Mouse (Mus musculus) hindbrain, embryonic 16.5 days (tissue): Measurements from ENCODE around the gene Gng12. TPM values are rescaled to one million over a fixed set of nuclear protein-coding genes. Genes with fewer than 3 reads are reported as not detected.

ENCODE experiments used
- ATAC-seq: fragments of 200-750 bp; cut with Nextera tagmentation; 2 replicates; pipeline ENCODE4 v1.8.0; 2017; ENCODE audit warnings: moderate TSS enrichment, moderate library complexity
- H3K27ac ChIP-seq: fragments of 300-500 bp; sonication (generic); 2 replicates; pipeline ENCODE4 v1.5.1; 2014; ENCODE audit warnings: low read depth, mild to moderate bottlenecking, control low read depth, low read length, moderate library complexity
- H3K27me3 ChIP-seq: fragments of 300-500 bp; sonication (generic); replicated peaks from 2 replicates; pipeline ENCODE4 v1.6.1; 2014; ENCODE audit warnings: low read length; ENCODE audit not compliant: control insufficient read depth, insufficient read depth
- H3K36me3 ChIP-seq: fragments of 300-500 bp; sonication (generic); 2 replicates; pipeline ENCODE4 v1.6.1; 2014; ENCODE audit warnings: mild to moderate bottlenecking, low read length, moderate library complexity, mixed read lengths; ENCODE audit not compliant: control insufficient read depth, insufficient read depth
- H3K4me1 ChIP-seq: fragments of 300-500 bp; sonication (generic); 2 replicates; pipeline ENCODE4 v1.6.1; 2014; ENCODE audit warnings: low read depth, low read length; ENCODE audit not compliant: control insufficient read depth, insufficient read depth
- H3K4me2 ChIP-seq: fragments of 300-500 bp; sonication (generic); 2 replicates; pipeline ENCODE4 v1.6.1; 2014; ENCODE audit warnings: mild to moderate bottlenecking, low read length, control low read depth, moderate library complexity
- H3K4me3 ChIP-seq: fragments of 300-500 bp; sonication (generic); 2 replicates; pipeline ENCODE4 v1.5.1; 2014; ENCODE audit warnings: mild to moderate bottlenecking, low read length, control low read depth, moderate library complexity
- H3K9ac ChIP-seq: fragments of 300-500 bp; sonication (generic); 2 replicates; pipeline ENCODE4 v1.6.1; 2014; ENCODE audit warnings: low read depth, mild to moderate bottlenecking, control low read depth, low read length, moderate library complexity
- H3K9me3 ChIP-seq: fragments of 300-500 bp; sonication (generic); 2 replicates; pipeline ENCODE4 v1.6.1; 2014; ENCODE audit warnings: mild to moderate bottlenecking, low read length, moderate library complexity; ENCODE audit not compliant: control insufficient read depth
- WGBS: fragments of 180-500 bp; shearing (Covaris S2); extraction: QIAGEN DNeasy Blood & Tissue Kit; methylation state at CpG from one replicate; pipeline ENCODE4 v1.1.7; 2014; 5-methylcytosine and 5-hydroxymethylcytosine counted together
- polyA plus RNA-seq: library from polyadenylated mRNA; unstranded; fragments of >200 nt; fragmentation: Nextera tagmentation; extraction: Ambion mirVana; gene quantifications from 2 replicates; pipeline ENCODE4 v1.2.1, GENCODE M21; 2015

The Gng12 gene
- polyA plus RNA-seq, 1 experiment from 2014 or later, result 76.9 TPM

DNA sequence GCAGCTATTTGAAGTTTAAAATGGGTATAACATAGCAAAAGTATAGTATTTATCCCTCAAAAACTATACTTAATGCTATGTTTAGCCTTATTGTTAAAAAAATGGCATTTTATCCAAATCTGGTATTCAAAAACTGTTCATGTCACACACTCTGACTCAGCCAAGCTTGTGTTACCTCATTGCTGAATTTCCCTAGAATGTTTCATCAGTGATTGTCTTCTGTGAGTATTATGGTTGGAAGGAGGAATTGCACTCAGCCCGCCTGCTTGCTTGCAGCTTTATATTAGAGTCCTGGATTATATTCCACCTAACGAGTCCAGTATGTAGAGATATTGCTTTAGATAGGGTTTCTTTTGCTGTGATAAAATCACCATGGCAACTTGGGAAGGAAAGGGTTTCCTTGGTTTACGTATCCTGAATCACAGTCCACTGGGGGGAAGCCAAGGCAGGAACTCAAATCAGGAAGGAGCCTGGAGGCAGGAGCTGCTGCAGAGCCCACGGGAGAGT, 144.8 kb downstream of the Gng12 start:
- no peak overlapping the region for H3K4me2 ChIP-seq
- no peak overlapping the region for H3K9ac ChIP-seq
- no peaks in the 10 kb centered on the region for H3K9me3 ChIP-seq
- no peak for ATAC-seq
- no peaks in the 10 kb centered on the region for H3K36me3 ChIP-seq
- 56% methylated on average over 4 of the region's 4 CpGs for WGBS
- no peaks in the 10 kb centered on the region for H3K27me3 ChIP-seq
- H3K27ac ChIP-seq, result no peak overlapping the region
- no peaks in the 10 kb centered on the region; the same call in 1 of the 2 replicates for H3K4me1 ChIP-seq
- H3K4me3 ChIP-seq, result no peak overlapping the region

DNA sequence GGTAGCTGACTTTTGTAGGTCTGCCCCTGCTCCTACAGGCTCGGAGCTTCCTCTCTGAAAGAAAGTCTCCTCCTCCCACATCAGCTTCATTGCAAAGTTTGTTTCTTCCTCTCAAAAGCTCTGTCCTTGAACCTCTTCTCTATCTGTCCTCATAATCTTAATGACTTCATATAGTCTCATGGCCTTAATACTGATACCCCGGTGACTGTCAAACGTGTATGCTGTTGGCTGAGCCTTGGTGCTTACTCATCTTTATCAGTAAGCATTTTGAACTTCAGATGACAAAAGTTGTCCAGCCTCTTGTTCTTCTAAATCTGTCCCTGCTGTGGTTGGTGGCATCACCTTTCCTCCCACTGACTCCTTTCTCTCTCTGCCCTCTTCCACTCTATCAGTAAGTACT, 149.2 kb downstream of the Gng12 start:
- no peaks in the 10 kb centered on the region for H3K27me3 ChIP-seq
- H3K9ac ChIP-seq, result no peak overlapping the region
- H3K9me3 ChIP-seq, result no peaks in the 10 kb centered on the region
- no peak overlapping the region for H3K4me3 ChIP-seq
- H3K36me3 ChIP-seq, result no peaks in the 10 kb centered on the region
- peaks cover 5% of the 10 kb centered on the region for H3K4me1 ChIP-seq
- no peak for ATAC-seq
- WGBS, result 86% methylated on average over 3 of the region's 3 CpGs
- H3K4me2 ChIP-seq, result no peak overlapping the region
- no peak overlapping the region for H3K27ac ChIP-seq

DNA sequence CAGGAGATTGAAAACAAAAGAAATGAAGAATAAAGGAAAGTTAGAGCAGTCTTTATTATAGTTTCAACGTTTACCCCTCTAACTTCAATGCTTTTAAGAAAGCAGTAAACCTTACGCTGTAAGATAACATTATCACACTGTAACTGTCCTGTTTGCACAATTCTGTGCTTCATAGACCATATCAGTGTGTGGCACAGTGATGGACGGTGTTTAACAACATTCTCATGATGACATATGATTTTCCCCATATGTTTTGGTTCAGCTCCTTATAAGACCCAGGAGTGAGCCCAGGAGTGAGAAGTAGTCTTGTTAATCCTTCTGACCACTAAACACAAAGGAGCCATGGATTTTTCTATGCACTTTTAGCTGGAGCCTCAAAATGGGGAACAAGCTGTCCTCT, 150.7 kb downstream of the Gng12 start:
- H3K4me3 ChIP-seq, result no peak overlapping the region
- no peaks in the 10 kb centered on the region for H3K9me3 ChIP-seq
- H3K27me3 ChIP-seq, result no peaks in the 10 kb centered on the region
- H3K4me2 ChIP-seq, result no peak overlapping the region
- H3K27ac ChIP-seq, result no peak overlapping the region
- H3K9ac ChIP-seq, result no peak overlapping the region
- WGBS, result 85% methylated on average over 3 of the region's 3 CpGs
- no peaks in the 10 kb centered on the region for H3K36me3 ChIP-seq
- H3K4me1 ChIP-seq, result peaks cover 5% of the 10 kb centered on the region
- no peak for ATAC-seq

DNA sequence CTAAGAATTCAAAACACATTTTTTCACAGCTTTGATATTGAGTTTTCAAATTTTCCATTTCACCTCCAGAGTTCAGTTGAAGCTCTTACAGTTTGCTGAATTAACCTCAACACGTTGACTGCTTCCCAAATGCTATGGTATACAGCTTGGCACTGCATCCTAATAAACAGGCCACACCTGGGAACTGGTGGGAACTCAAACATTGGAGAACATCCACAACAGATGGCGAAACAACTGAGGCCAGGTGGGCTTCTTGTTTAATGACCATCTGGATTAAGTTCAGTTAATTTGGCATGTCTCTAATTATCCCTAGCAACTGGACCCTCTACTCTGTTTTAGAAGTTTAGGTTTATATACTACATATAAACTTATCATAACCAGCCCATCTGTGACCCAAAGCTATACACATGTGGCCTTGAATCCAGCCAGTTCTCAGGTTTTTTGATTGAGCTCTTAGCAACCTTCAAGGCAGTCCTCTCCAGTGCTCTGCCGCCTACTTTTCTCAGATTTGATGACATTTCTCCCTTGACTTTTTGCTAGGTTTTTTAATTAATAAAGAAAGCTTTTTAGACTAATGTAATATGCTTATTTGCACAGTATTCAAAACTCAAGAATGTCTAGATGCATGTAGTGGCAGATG, 152.0 kb downstream of the Gng12 start:
- H3K9ac ChIP-seq, result no peak overlapping the region
- no peaks in the 10 kb centered on the region for H3K36me3 ChIP-seq
- no peaks in the 10 kb centered on the region for H3K27me3 ChIP-seq
- no peak overlapping the region for H3K4me3 ChIP-seq
- WGBS, result 60% methylated on average over 3 of the region's 3 CpGs
- H3K27ac ChIP-seq, result no peak overlapping the region
- ATAC-seq, result peak; percentile 76; the same call in 1 of the 2 replicates
- no peak overlapping the region for H3K4me2 ChIP-seq
- H3K9me3 ChIP-seq, result no peaks in the 10 kb centered on the region
- peaks cover 5% of the 10 kb centered on the region for H3K4me1 ChIP-seq

DNA sequence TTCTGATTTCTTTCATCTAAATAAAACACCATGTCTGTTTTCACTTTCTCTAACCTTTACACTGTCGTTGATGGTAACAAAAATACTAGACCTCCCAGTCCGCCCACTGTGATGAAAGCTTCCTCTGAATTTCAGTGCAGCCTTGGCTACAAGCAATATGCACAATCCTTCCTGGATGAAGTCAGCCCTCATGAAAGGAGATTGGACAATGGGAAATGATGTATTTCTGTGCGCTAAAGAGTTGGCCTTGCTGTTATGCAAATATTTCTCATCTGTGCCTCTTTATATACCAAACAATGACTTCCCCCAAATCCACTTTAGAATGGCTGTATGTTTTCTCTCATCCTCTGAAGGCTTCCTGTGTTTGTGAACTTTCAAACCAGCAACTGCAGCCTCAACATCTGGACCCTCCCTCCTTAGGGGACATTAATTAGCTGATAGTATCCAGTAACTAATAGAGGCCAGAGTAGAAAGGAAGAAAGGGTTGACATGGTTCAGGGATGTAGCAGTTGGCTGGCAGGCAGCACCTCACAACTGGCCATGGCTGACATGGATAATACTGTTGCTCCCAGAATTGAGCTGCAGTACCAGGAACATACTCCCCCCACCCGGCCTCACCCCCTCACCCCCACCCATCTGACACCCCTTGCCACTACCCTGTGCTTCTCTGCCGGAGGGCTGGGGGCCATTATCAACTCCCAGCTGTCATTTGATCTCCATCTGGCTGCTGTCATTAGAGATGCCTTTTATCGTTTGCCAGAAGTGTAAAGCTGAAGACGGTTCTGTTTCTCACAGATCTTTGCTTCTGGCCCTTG, 152.9 kb downstream of the Gng12 start:
- ATAC-seq, result peak; percentile 77

DNA sequence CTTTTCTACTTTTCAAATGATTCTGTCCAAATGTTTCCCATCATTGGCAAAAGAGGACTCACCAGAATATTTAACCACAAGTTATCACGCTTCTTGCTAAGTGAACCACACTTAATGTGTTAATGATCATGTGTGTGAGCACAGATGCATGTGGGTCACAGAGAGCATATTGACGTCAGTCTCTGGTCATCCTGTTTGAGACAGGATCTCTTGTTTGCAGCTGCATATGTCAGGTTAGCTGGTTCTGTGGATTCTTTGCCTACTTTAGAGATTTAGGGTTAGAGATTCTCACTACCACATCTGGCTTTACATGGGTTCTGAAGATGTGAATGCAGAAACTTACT, 153.5 kb downstream of the Gng12 start:
- H3K36me3 ChIP-seq, result no peaks in the 10 kb centered on the region
- H3K27me3 ChIP-seq, result no peaks in the 10 kb centered on the region
- H3K9me3 ChIP-seq, result no peaks in the 10 kb centered on the region
- WGBS, result 42% methylated on average over 2 of the region's 2 CpGs
- no peak overlapping the region for H3K27ac ChIP-seq
- H3K4me1 ChIP-seq, result peaks cover 5% of the 10 kb centered on the region
- H3K9ac ChIP-seq, result no peak overlapping the region
- H3K4me3 ChIP-seq, result no peak overlapping the region
- 0 out of 2 replicates have a peak, but pooled peaks have one; percentile 26 for ATAC-seq
- H3K4me2 ChIP-seq, result no peak overlapping the region

More for the DNA sequence above, 152.9 kb downstream of the Gng12 start:
- no peak overlapping the region for H3K4me3 ChIP-seq
- H3K27me3 ChIP-seq, result no peaks in the 10 kb centered on the region
- no peaks in the 10 kb centered on the region for H3K36me3 ChIP-seq
- H3K27ac ChIP-seq, result no peak overlapping the region
- H3K9me3 ChIP-seq, result no peaks in the 10 kb centered on the region
- no peak overlapping the region for H3K4me2 ChIP-seq
- H3K9ac ChIP-seq, result no peak overlapping the region
- 28% methylated on average over 7 of the region's 7 CpGs for WGBS
- H3K4me1 ChIP-seq, result peaks cover 5% of the 10 kb centered on the region

DNA sequence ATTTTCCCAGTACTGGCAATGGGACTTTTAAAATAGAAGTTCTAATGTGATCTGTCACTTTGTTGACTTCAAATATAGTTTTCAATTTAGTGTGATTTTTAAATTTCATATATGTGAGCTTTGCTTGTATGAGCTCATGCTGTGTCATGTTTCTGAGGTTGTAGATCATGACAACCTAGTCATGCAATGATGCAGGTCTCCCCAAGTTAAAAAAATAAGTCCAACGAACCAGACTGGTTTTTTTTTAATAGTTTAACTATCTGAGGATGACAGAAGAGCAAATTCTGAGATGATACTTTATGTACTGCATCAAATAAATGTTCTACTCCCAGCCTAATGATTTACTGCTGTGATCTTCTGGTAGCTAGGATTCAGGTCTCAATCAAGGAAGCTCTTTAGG, 153.9 kb downstream of the Gng12 start:
- Histone ChIP-seq H3K36me3 (no peaks in the 10 kb centered on the region), H3K4me2 (no peak overlapping the region), H3K27ac (no peak overlapping the region), H3K4me3 (no peak overlapping the region), H3K9ac (no peak overlapping the region), H3K4me1 (peaks cover 5% of the 10 kb centered on the region), H3K27me3 (no peaks in the 10 kb centered on the region), H3K9me3 (no peaks in the 10 kb centered on the region)
- WGBS, result 57% methylated on average over 1 of the region's 1 CpGs
- ATAC-seq, result no peak

DNA sequence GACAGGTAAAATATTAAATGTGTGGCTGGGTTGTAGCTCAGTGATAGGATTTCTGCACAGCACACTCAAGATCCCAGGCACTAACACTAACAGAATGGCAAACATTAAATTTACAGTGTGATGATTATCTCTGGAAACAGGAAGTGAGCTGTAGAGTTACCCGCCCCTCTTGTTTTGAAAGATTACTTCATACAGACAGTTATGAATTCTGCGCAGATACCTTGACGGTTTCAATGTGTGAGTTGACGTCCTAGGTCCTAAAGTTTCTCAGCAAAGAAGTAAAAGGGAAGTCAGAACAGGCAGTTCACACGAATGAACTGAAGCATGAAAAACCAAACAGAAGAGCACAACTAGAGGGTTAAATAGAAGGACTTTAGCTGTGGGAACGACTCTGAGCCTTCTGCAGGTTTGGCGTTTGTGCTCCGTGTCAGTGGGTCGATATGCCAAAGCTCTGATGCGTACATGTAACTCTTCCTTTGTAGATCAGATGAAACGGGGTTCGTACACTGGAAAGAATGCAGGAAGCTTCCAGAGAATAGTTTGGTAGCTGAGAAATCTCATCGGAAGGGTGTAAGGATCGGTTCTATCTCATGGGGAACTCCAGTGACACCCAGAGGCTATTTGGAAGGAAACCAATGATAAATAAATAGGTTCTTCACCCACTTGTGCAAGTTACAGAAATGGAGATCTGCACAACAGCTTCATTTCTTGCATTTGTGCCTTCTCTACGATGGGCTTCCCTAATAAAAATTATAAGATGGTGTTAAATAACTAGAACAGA, 160.1 kb downstream of the Gng12 start:
- Histone ChIP-seq H3K9ac (no peak overlapping the region), H3K4me1 (no peaks in the 10 kb centered on the region), H3K36me3 (no peaks in the 10 kb centered on the region), H3K4me3 (no peak overlapping the region), H3K4me2 (no peak overlapping the region), H3K27ac (no peak overlapping the region), H3K27me3 (no peaks in the 10 kb centered on the region), H3K9me3 (no peaks in the 10 kb centered on the region)
- ATAC-seq, result no peak
- WGBS, result 80% methylated on average over 15 of the region's 15 CpGs
